In the genomic region with DNA sequence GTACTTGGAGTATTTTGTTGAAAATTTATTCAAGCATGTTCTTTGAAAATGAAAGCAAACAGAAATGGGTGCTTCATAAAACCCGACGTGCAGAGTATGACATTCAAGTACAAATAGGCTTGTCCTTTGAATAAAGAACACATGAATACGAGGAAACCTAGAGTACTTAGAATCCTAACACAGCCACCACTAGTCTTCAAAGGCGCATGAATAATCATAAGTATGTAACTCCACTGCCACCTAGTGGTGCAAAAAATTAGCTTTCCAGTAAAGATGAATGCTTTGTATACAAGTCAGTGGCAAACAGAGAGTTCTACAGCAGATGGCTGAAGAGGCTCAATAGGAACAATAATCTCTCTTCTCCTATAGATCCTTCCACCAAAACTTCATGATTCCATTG, we compare ENCODE assay signal across 9 mouse cellular contexts.
DNase-seq lines count a peak whose midpoint lies in the region; ATAC-seq and TF ChIP-seq lines count a peak whose summit lies in the region.
"Had no signal": no experiment of that assay in that cellular context is flagged by ENCODE, and none has a peak within 500 bp of the region (broad histone marks: within the 10 kb centered on the region; RNA-seq: fewer than 3 reads in every experiment).

No protein-coding gene starts in this region.

- no peak overlapping the region for H3K4me2 ChIP-seq in forebrain, embryonic 14.5 days (ENCODE audit: low read length)
- no peak overlapping the region for H3K4me2 ChIP-seq in intestine, postnatal 0 days (replicated peaks; ENCODE audit: low read depth)
- no peak overlapping the region for H3K4me2 ChIP-seq in neural tube, embryonic 13.5 days
- H3K4me2 ChIP-seq: stomach, embryonic 15.5 days had no signal

- TF ChIP-seq CTCF in intestine, postnatal 0 days (IDR thresholded peaks at IDR 0.05; ENCODE audit: low read depth): peak; percentile 91

- no peak overlapping the region for H3K4me3 ChIP-seq in forebrain, embryonic 14.5 days (ENCODE audit: low read depth, low read length)
- no peak overlapping the region for H3K4me3 ChIP-seq in intestine, postnatal 0 days (ENCODE audit: low read depth, low read length)
- H3K4me3 ChIP-seq in neural tube, embryonic 13.5 days: no peak overlapping the region
- H3K4me3 ChIP-seq: stomach, embryonic 15.5 days had no signal

- H3K27me3 ChIP-seq in forebrain, embryonic 14.5 days (replicated peaks; ENCODE audit: control insufficient read depth, insufficient read depth, low read length): no peaks in the 10 kb centered on the region
- H3K27me3 ChIP-seq in intestine, postnatal 0 days (replicated peaks; ENCODE audit: control insufficient read depth, insufficient read depth, low read length): no peaks in the 10 kb centered on the region
- no peaks in the 10 kb centered on the region for H3K27me3 ChIP-seq in neural tube, embryonic 13.5 days
- H3K27me3 ChIP-seq: stomach, embryonic 15.5 days had no signal

- WGBS in forebrain, embryonic 14.5 days: 3% methylated on average over 4 of the region's 4 CpGs
- 3% methylated on average over 4 of the region's 4 CpGs for WGBS in intestine, postnatal 0 days
- 2% methylated on average over 4 of the region's 4 CpGs for WGBS in neural tube, embryonic 13.5 days

- no peaks in the 10 kb centered on the region for H3K4me1 ChIP-seq in forebrain, embryonic 14.5 days (ENCODE audit: control insufficient read depth, insufficient read depth, low read length)
- no peaks in the 10 kb centered on the region for H3K4me1 ChIP-seq in intestine, postnatal 0 days (replicated peaks; ENCODE audit: control insufficient read depth, insufficient read depth, low read length)
- H3K4me1 ChIP-seq in neural tube, embryonic 13.5 days (replicated peaks): peaks cover 4% of the 10 kb centered on the region; the same call in 1 of the 2 replicates
- H3K4me1 ChIP-seq: stomach, embryonic 15.5 days had no signal

- no peak overlapping the region for H3K27ac ChIP-seq in forebrain, embryonic 14.5 days (ENCODE audit: low read depth, low read length)
- H3K27ac ChIP-seq in intestine, postnatal 0 days (ENCODE audit: low read depth, low read length): no peak overlapping the region
- no peak overlapping the region for H3K27ac ChIP-seq in neural tube, embryonic 13.5 days (replicated peaks)
- H3K27ac ChIP-seq: stomach, embryonic 15.5 days had no signal

- intact Hi-C loops in left cerebral cortex, postnatal 25 days (cut with DNase I): no loop called here

- no peaks in the 10 kb centered on the region for H3K36me3 ChIP-seq in forebrain, embryonic 14.5 days (ENCODE audit: control insufficient read depth, insufficient read depth, low read length)
- H3K36me3 ChIP-seq in intestine, postnatal 0 days (ENCODE audit: control insufficient read depth, insufficient read depth): no peaks in the 10 kb centered on the region
- H3K36me3 ChIP-seq in neural tube, embryonic 13.5 days: no peaks in the 10 kb centered on the region
- H3K36me3 ChIP-seq: stomach, embryonic 15.5 days had no signal

- no peaks in the 10 kb centered on the region for H3K9me3 ChIP-seq in forebrain, embryonic 14.5 days (replicated peaks; ENCODE audit: control insufficient read depth, low read length)
- no peaks in the 10 kb centered on the region for H3K9me3 ChIP-seq in intestine, postnatal 0 days (ENCODE audit: control insufficient read depth)
- no peaks in the 10 kb centered on the region for H3K9me3 ChIP-seq in neural tube, embryonic 13.5 days
- H3K9me3 ChIP-seq: stomach, embryonic 15.5 days had no signal

- peak; percentile 87 for ATAC-seq in forebrain, embryonic 14.5 days
- ATAC-seq in intestine, postnatal 0 days: no peak
- peak; percentile 88 for ATAC-seq in neural tube, embryonic 13.5 days (ENCODE audit: low read depth)

- no peak overlapping the region for H3K9ac ChIP-seq in forebrain, embryonic 14.5 days (ENCODE audit: low read length)
- H3K9ac ChIP-seq in intestine, postnatal 0 days (ENCODE audit: low read depth, low read length): no peak overlapping the region
- H3K9ac ChIP-seq in neural tube, embryonic 13.5 days: no peak overlapping the region
- H3K9ac ChIP-seq: stomach, embryonic 15.5 days had no signal

- DNase-seq in thymus, postnatal 0 days (ENCODE audit: low spot score): peak; percentile 36
- DNase-seq in thymus, postnatal 25 days: no peak
- DNase-seq in c-Kit-positive CD71-positive TER-119-negative erythroid progenitor cells, embryonic 14.5 days (ENCODE audit: low read depth): peak; percentile 27
- DNase-seq in forebrain, embryonic 14.5 days (ENCODE audit: low spot score): peak; percentile 97
- peak; percentile 89 to 96 for DNase-seq in left cerebral cortex, postnatal 25 days (ENCODE audit: low spot score in 2 of 2)
- no peak for DNase-seq in spleen, postnatal 36 days (ENCODE audit: low spot score in 2 of 2)

Comparison
In these comparisons a context has a peak if more than half of its experiments do, and no peak if none do; other contexts are left out.
1. DNase-seq: peak in thymus, postnatal 0 days (single experiment), c-Kit-positive CD71-positive TER-119-negative erythroid progenitor cells, embryonic 14.5 days (single experiment), forebrain, embryonic 14.5 days (single experiment) and left cerebral cortex, postnatal 25 days (2 of 2); none in thymus, postnatal 25 days (single experiment) and spleen, postnatal 36 days (0 of 2).